In genomic region chr17:84321351-84321750, GRCm38 (mm10) we compare ENCODE assay signal across 30 mouse cellular contexts.
DNase-seq lines count a peak whose midpoint lies in the region; ATAC-seq and TF ChIP-seq lines count a peak whose summit lies in the region.
"Had no signal": no experiment of that assay in that cellular context is flagged by ENCODE, and none has a peak within 500 bp of the region (broad histone marks: within the 10 kb centered on the region; RNA-seq: fewer than 3 reads in every experiment).

No protein-coding gene starts in this region.

- no peaks in the 10 kb centered on the region for H3K36me3 ChIP-seq in lung, postnatal 0 days (ENCODE audit: insufficient read depth, low read length)
- H3K36me3 ChIP-seq: embryonic facial prominence, embryonic 13.5 days; forebrain, embryonic 10.5 days; forebrain, embryonic 15.5 days; heart, embryonic 10.5 days; heart, embryonic 15.5 days; hindbrain, embryonic 12.5 days had no signal

- no peak overlapping the region for H3K4me2 ChIP-seq in lung, postnatal 0 days (replicated peaks; ENCODE audit: low read depth, low read length)
- H3K4me2 ChIP-seq: embryonic facial prominence, embryonic 13.5 days; forebrain, embryonic 15.5 days; heart, embryonic 15.5 days; hindbrain, embryonic 12.5 days; intestine, embryonic 15.5 days; liver, embryonic 12.5 days; midbrain, embryonic 11.5 days had no signal

- no peak overlapping the region for H3K9ac ChIP-seq in lung, postnatal 0 days (replicated peaks; ENCODE audit: low read depth)
- H3K9ac ChIP-seq: embryonic facial prominence, embryonic 13.5 days; forebrain, embryonic 15.5 days; heart, embryonic 15.5 days; hindbrain, embryonic 12.5 days; intestine, embryonic 15.5 days; liver, embryonic 12.5 days; liver, postnatal 0 days had no signal

- peak; percentile 9 to 11 for DNase-seq in cerebellum, postnatal 25 days
- DNase-seq in left cerebral cortex, adult 2 months (ENCODE audit: extremely low spot score in 1 of 2, low spot score in 2 of 2): peak in 1 of 2 experiments; percentile 21
- DNase-seq in left cerebral cortex, postnatal 4 days: no peak
- DNase-seq in lung, postnatal 10 days: peak; percentile 32
- no peak for DNase-seq in lung, postnatal 0 days (ENCODE audit: low spot score)
- DNase-seq in brain, adult 2 months (ENCODE audit: low read depth, low spot score): peak; percentile 66
- DNase-seq in thymus, postnatal 36 days: no peak
- DNase-seq: cerebellum, adult 9-10 months; gastrocnemius, postnatal 14 days; heart, postnatal 36 days; kidney, adult 2 months; kidney, postnatal 4 days; liver, postnatal 0 days; retina, postnatal 1 day; spleen, adult 18-20 months; thymus, postnatal 14 days had no signal

- H3K4me3 ChIP-seq in left cerebral cortex, adult 2 months: no peak overlapping the region
- H3K4me3 ChIP-seq in lung, postnatal 0 days (ENCODE audit: low read depth, low read length): no peak overlapping the region
- H3K4me3 ChIP-seq: embryonic facial prominence, embryonic 13.5 days; forebrain, embryonic 10.5 days; forebrain, embryonic 15.5 days; heart, embryonic 10.5 days; heart, embryonic 15.5 days; hindbrain, embryonic 12.5 days; intestine, embryonic 15.5 days; liver, embryonic 12.5 days had no signal

- peaks cover 3% of the 10 kb centered on the region; the same call in 1 of the 2 replicates for H3K4me1 ChIP-seq in lung, postnatal 0 days (ENCODE audit: insufficient read depth, low read depth, low read length)
- H3K4me1 ChIP-seq: forebrain, embryonic 15.5 days; heart, embryonic 15.5 days had no signal

- ATAC-seq in cerebellum, adult (ENCODE audit: insufficient number of reproducible peaks, low FRiP score, low TSS enrichment): no peak
- ATAC-seq in lung, postnatal 0 days: no peak
- ATAC-seq: forebrain, embryonic 15.5 days; hindbrain, postnatal 0 days; intestine, embryonic 15.5 days; liver, embryonic 12.5 days; liver, postnatal 0 days; midbrain, embryonic 16.5 days; Patski had no signal

- no peak for TF ChIP-seq CTCF in left cerebral cortex, adult 2 months (IDR thresholded peaks at IDR 0.05)
- no peak for TF ChIP-seq CTCF in lung, postnatal 0 days (IDR thresholded peaks at IDR 0.05)

- WGBS in lung, postnatal 0 days: 56% methylated on average over 5 of the region's 5 CpGs

- TF ChIP-seq EP300 in lung, postnatal 0 days (IDR thresholded peaks at IDR 0.05): no peak

- H3K9me3 ChIP-seq in lung, postnatal 0 days (ENCODE audit: low read length): no peaks in the 10 kb centered on the region
- H3K9me3 ChIP-seq: embryonic facial prominence, embryonic 13.5 days; forebrain, embryonic 10.5 days; forebrain, embryonic 15.5 days; heart, embryonic 10.5 days; heart, embryonic 15.5 days; hindbrain, embryonic 12.5 days; intestine, embryonic 15.5 days; liver, embryonic 12.5 days had no signal

- H3K27ac ChIP-seq in left cerebral cortex, adult 2 months: peak overlapping the region; percentile 45; the same call in 1 of the 2 replicates
- no peak overlapping the region for H3K27ac ChIP-seq in lung, postnatal 0 days (ENCODE audit: low read length)
- H3K27ac ChIP-seq: embryonic facial prominence, embryonic 13.5 days; forebrain, embryonic 10.5 days; forebrain, embryonic 15.5 days; heart, embryonic 10.5 days; heart, embryonic 15.5 days; hindbrain, embryonic 12.5 days; hindbrain, postnatal 0 days; intestine, embryonic 15.5 days; kidney, postnatal 0 days; liver, embryonic 12.5 days had no signal

- no peaks in the 10 kb centered on the region for H3K27me3 ChIP-seq in lung, postnatal 0 days (replicated peaks; ENCODE audit: insufficient read depth, low read length)
- H3K27me3 ChIP-seq: embryonic facial prominence, embryonic 13.5 days; forebrain, embryonic 15.5 days; heart, embryonic 15.5 days; hindbrain, embryonic 12.5 days; intestine, embryonic 15.5 days; liver, embryonic 12.5 days; Patski had no signal

- intact Hi-C loops in left cerebral cortex, adult 2 months (cut with DNase I): loop anchor here (1.0 kb wide), 1 partner anchor 63 kb away; no protein-coding TSS in a partner anchor
- intact Hi-C loops in left cerebral cortex, postnatal 4 days (cut with DNase I): no loop called here

Comparison
In these comparisons a context has a peak if more than half of its experiments do, and no peak if none do; other contexts are left out.
1. DNase-seq: peak in cerebellum, postnatal 25 days (2 of 2), lung, postnatal 10 days (single experiment) and brain, adult 2 months (single experiment); none in left cerebral cortex, postnatal 4 days (single experiment), lung, postnatal 0 days (single experiment) and thymus, postnatal 36 days (0 of 2).